Mouse (Mus musculus) kidney, embryonic 14.5 days (tissue): ENCODE results near the gene Mgst2. TPM values are rescaled to one million over a fixed set of nuclear protein-coding genes. Genes with fewer than 3 reads are reported as not detected.

Experiments used
- ATAC-seq: fragments of 200-750 bp; cut with Nextera tagmentation; 2 replicates; pipeline ENCODE4 v1.8.0; 2017; ENCODE audit warnings: moderate number of reproducible peaks, mild to moderate bottlenecking, moderate TSS enrichment, moderate library complexity; ENCODE audit not compliant: low FRiP score, low TSS enrichment
- H3K27ac ChIP-seq: fragments of 300-500 bp; sonication (generic); 2 replicates; pipeline ENCODE4 v1.5.1; 2014; ENCODE audit warnings: low read depth, mild to moderate bottlenecking, low read length, moderate library complexity, mixed read lengths
- H3K27me3 ChIP-seq: fragments of 300-500 bp; sonication (generic); 2 replicates; pipeline ENCODE4 v1.6.1; 2014; ENCODE audit warnings: mild to moderate bottlenecking, low read length; ENCODE audit not compliant: control insufficient read depth, insufficient read depth
- H3K36me3 ChIP-seq: fragments of 300-500 bp; sonication (generic); 2 replicates; pipeline ENCODE4 v1.6.1; 2014; ENCODE audit warnings: low read length, mixed read lengths; ENCODE audit not compliant: control insufficient read depth, insufficient read depth
- H3K4me1 ChIP-seq: fragments of 300-500 bp; sonication (generic); 2 replicates; pipeline ENCODE4 v1.6.1; 2014; ENCODE audit warnings: low read length, mixed read lengths; ENCODE audit not compliant: control insufficient read depth, insufficient read depth
- H3K4me2 ChIP-seq: fragments of 300-500 bp; sonication (generic); replicated peaks from 2 replicates; pipeline ENCODE4 v1.6.1; 2014; ENCODE audit warnings: low read depth, mild to moderate bottlenecking, low read length
- H3K4me3 ChIP-seq: fragments of 300-500 bp; sonication (generic); 2 replicates; pipeline ENCODE4 v1.5.1; 2014; ENCODE audit warnings: mild to moderate bottlenecking, low read length
- H3K9ac ChIP-seq: fragments of 300-500 bp; sonication (generic); 2 replicates; pipeline ENCODE4 v1.6.1; 2014; ENCODE audit warnings: low read depth, mild to moderate bottlenecking, low read length, moderate library complexity
- H3K9me3 ChIP-seq: fragments of 300-500 bp; sonication (generic); 2 replicates; pipeline ENCODE4 v1.6.1; 2016; ENCODE audit warnings: low read length; ENCODE audit not compliant: control insufficient read depth
- WGBS: fragments of 180-500 bp; shearing (Covaris S2); extraction: QIAGEN DNeasy Blood & Tissue Kit; methylation state at CpG from one replicate; pipeline ENCODE4 v1.1.7; 2014; 5-methylcytosine and 5-hydroxymethylcytosine counted together
- polyA plus RNA-seq: library from polyadenylated mRNA; unstranded; fragments of >200 nt; fragmentation: Nextera tagmentation; extraction: Ambion mirVana; gene quantifications from 2 replicates; pipeline ENCODE4 v1.2.1, GENCODE M21; 2014

Mgst2 gene
- polyA plus RNA-seq, 1 experiment from 2014 or later = 0.51 TPM

- H3K9ac ChIP-seq = no peak overlapping the region
- no peak overlapping the region for H3K4me3 ChIP-seq
- no peaks in the 10 kb centered on the region for H3K27me3 ChIP-seq
- no peak overlapping the region for H3K4me2 ChIP-seq
- H3K4me1 ChIP-seq = peaks cover 25% of the 10 kb centered on the region
- no peaks in the 10 kb centered on the region for H3K9me3 ChIP-seq
- no peaks in the 10 kb centered on the region for H3K36me3 ChIP-seq
- 77% methylated on average over 5 of the region's 5 CpGs for WGBS
- no peak overlapping the region for H3K27ac ChIP-seq
- no peak for ATAC-seq
These were observed 54.3 kb downstream of the Mgst2 start for GRCm38 (mm10) chr3:51714469-51714868.

GRCm38 (mm10) chr3:51717455-51717854 lies 57.3 kb downstream of the Mgst2 start:
- Histone ChIP-seq H3K36me3 (no peaks in the 10 kb centered on the region), H3K27ac (no peak overlapping the region; the same call in none of the 2 replicates)

GRCm38 (mm10) chr3:51717909-51718308 lies 57.7 kb downstream of the Mgst2 start:
- Histone ChIP-seq H3K9ac (no peak overlapping the region), H3K4me2 (no peak overlapping the region), H3K4me3 (no peak overlapping the region), H3K27me3 (no peaks in the 10 kb centered on the region), H3K36me3 (no peaks in the 10 kb centered on the region), H3K9me3 (no peaks in the 10 kb centered on the region), H3K4me1 (peaks cover 16% of the 10 kb centered on the region), H3K27ac (no peak overlapping the region; the same call in 1 of the 2 replicates)
- no peak for ATAC-seq
- WGBS = 42% methylated on average over 4 of the region's 4 CpGs

More at GRCm38 (mm10) chr3:51717455-51717854, 57.3 kb downstream of the Mgst2 start:
- 17% methylated on average over 3 of the region's 3 CpGs for WGBS
- H3K4me1 ChIP-seq = peaks cover 20% of the 10 kb centered on the region
- H3K4me2 ChIP-seq = no peak overlapping the region
- ATAC-seq = 0 out of 2 replicates have a peak, but pooled peaks have one; percentile 61
- no peak overlapping the region for H3K9ac ChIP-seq
- H3K9me3 ChIP-seq = no peaks in the 10 kb centered on the region
- no peaks in the 10 kb centered on the region for H3K27me3 ChIP-seq
- H3K4me3 ChIP-seq = no peak overlapping the region

GRCm38 (mm10) chr3:51719373-51719772 lies 59.2 kb downstream of the Mgst2 start:
- no peaks in the 10 kb centered on the region for H3K9me3 ChIP-seq
- H3K4me3 ChIP-seq = no peak overlapping the region
- H3K4me1 ChIP-seq = peaks cover 11% of the 10 kb centered on the region
- WGBS = 66% methylated on average over 3 of the region's 3 CpGs
- H3K36me3 ChIP-seq = no peaks in the 10 kb centered on the region
- no peak overlapping the region for H3K9ac ChIP-seq
- H3K4me2 ChIP-seq = no peak overlapping the region
- no peak overlapping the region for H3K27ac ChIP-seq
- H3K27me3 ChIP-seq = no peaks in the 10 kb centered on the region
- ATAC-seq = no peak

GRCm38 (mm10) chr3:51719982-51720381 lies 59.8 kb downstream of the Mgst2 start:
- no peak overlapping the region for H3K4me2 ChIP-seq
- ATAC-seq = no peak
- no peaks in the 10 kb centered on the region for H3K27me3 ChIP-seq
- no peak overlapping the region for H3K4me3 ChIP-seq
- H3K9me3 ChIP-seq = no peaks in the 10 kb centered on the region
- no peak overlapping the region for H3K9ac ChIP-seq
- 58% methylated on average over 1 of the region's 1 CpGs for WGBS
- H3K27ac ChIP-seq = no peak overlapping the region
- peaks cover 14% of the 10 kb centered on the region for H3K4me1 ChIP-seq
- no peaks in the 10 kb centered on the region for H3K36me3 ChIP-seq

GRCm38 (mm10) chr3:51726257-51726656 lies 66.1 kb downstream of the Mgst2 start:
- peaks cover 31% of the 10 kb centered on the region for H3K4me1 ChIP-seq
- 83% methylated on average over 6 of the region's 6 CpGs for WGBS

GRCm38 (mm10) chr3:51727487-51727886 lies 67.3 kb downstream of the Mgst2 start:
- ATAC-seq = no peak
- H3K27ac ChIP-seq = peak overlapping the region; percentile 68; the same call in 1 of the 2 replicates
- no peak overlapping the region for H3K9ac ChIP-seq
- no peak overlapping the region for H3K4me2 ChIP-seq
- no peaks in the 10 kb centered on the region for H3K36me3 ChIP-seq
- peaks cover 31% of the 10 kb centered on the region for H3K4me1 ChIP-seq
- no peaks in the 10 kb centered on the region for H3K27me3 ChIP-seq
- no peak overlapping the region for H3K4me3 ChIP-seq
- H3K9me3 ChIP-seq = no peaks in the 10 kb centered on the region
- 52% methylated on average over 3 of the region's 3 CpGs for WGBS

More at GRCm38 (mm10) chr3:51726257-51726656, 66.1 kb downstream of the Mgst2 start:
- Histone ChIP-seq H3K9me3 (no peaks in the 10 kb centered on the region), H3K4me3 (no peak overlapping the region), H3K9ac (no peak overlapping the region), H3K27ac (no peak overlapping the region), H3K27me3 (no peaks in the 10 kb centered on the region), H3K4me2 (no peak overlapping the region), H3K36me3 (no peaks in the 10 kb centered on the region)
- ATAC-seq = no peak

- H3K9ac ChIP-seq = no peak overlapping the region
- peak overlapping the region; percentile 68; the same call in 1 of the 2 replicates for H3K27ac ChIP-seq
- H3K9me3 ChIP-seq = no peaks in the 10 kb centered on the region
- no peaks in the 10 kb centered on the region for H3K27me3 ChIP-seq
- peaks cover 31% of the 10 kb centered on the region for H3K4me1 ChIP-seq
- H3K4me2 ChIP-seq = no peak overlapping the region
- ATAC-seq = peak; percentile 38; the same call in 1 of the 2 replicates
- 12% methylated on average over 8 of the region's 8 CpGs for WGBS
- no peaks in the 10 kb centered on the region for H3K36me3 ChIP-seq
- no peak overlapping the region for H3K4me3 ChIP-seq
These were observed 67.8 kb downstream of the Mgst2 start for GRCm38 (mm10) chr3:51727968-51728367.

- no peak overlapping the region for H3K9ac ChIP-seq
- H3K4me3 ChIP-seq = no peak overlapping the region
- H3K4me2 ChIP-seq = no peak overlapping the region
- no peaks in the 10 kb centered on the region for H3K27me3 ChIP-seq
- 46% methylated on average over 12 of the region's 12 CpGs for WGBS
- no peaks in the 10 kb centered on the region for H3K9me3 ChIP-seq
- H3K27ac ChIP-seq = peak overlapping the region; percentile 68; the same call in 1 of the 2 replicates
- peaks cover 31% of the 10 kb centered on the region for H3K4me1 ChIP-seq
- ATAC-seq = peak; percentile 50
- H3K36me3 ChIP-seq = no peaks in the 10 kb centered on the region
These were observed 68.3 kb downstream of the Mgst2 start for GRCm38 (mm10) chr3:51728456-51728855.
